In the genomic region with DNA sequence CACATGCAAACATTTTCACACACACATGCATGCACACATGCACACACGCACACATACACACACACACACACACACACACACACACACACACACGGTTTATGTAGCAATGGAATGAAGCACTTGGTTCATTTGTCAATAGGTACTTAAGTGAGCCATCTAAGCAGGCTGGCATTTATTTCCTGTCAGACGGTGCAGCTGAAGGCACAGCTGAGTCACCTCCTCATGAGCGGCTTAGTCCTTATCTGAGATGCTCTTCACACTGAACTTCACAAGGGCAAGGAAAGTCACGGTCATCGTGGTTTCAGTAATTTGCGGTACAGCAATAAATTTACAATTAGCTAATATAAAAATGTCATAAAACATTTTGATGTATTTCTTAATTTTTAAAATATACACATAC, we compare ENCODE assay signal across 27 mouse cellular contexts. TPM values are rescaled to one million over a fixed set of nuclear protein-coding genes. Genes with fewer than 3 reads are reported as not detected.
DNase-seq lines count a peak whose midpoint lies in the region; ATAC-seq and TF ChIP-seq lines count a peak whose summit lies in the region.
"Had no signal": no experiment of that assay in that cellular context is flagged by ENCODE, and none has a peak within 500 bp of the region (broad histone marks: within the 10 kb centered on the region; RNA-seq: fewer than 3 reads in every experiment).

No protein-coding gene starts in this region.

- no peak for DNase-seq in heart, postnatal 10 days
- DNase-seq in G1E (ENCODE audit: low spot score): no peak
- no peak for DNase-seq in adrenal gland, adult 18-20 months (ENCODE audit: low spot score in 2 of 2)
- no peak for DNase-seq in hindbrain, postnatal 0 days (ENCODE audit: low spot score)
- DNase-seq: adrenal gland, adult 2 months; cerebellum, adult 18-20 months; cerebellum, postnatal 25 days; embryo, embryonic 11 days; kidney, adult 18-20 months; kidney, postnatal 10 days; liver, embryonic 13.5 days; lung, adult 2 months; lung, postnatal 14 days; right cerebral cortex, postnatal 14 days had no signal

- ATAC-seq in heart, embryonic 13.5 days (ENCODE audit: extremely low read depth, insufficient number of reproducible peaks, low FRiP score, low TSS enrichment): peak; percentile 31; the same call in 1 of the 2 replicates
- peak; percentile 43; the same call in 1 of the 2 replicates for ATAC-seq in G1E (ENCODE audit: extremely low read depth, insufficient number of reproducible peaks, low FRiP score, poor library complexity, severe bottlenecking)
- peak; percentile 45; the same call in 1 of the 2 replicates for ATAC-seq in granulocyte monocyte progenitor cell, adult 5-6 weeks (replicated peaks; ENCODE audit: poor library complexity, severe bottlenecking)
- no peak for ATAC-seq in neural tube, embryonic 15.5 days (ENCODE audit: low FRiP score)
- ATAC-seq in hindbrain, postnatal 0 days: no peak
- ATAC-seq: forebrain, embryonic 13.5 days; inflammation-experienced regulatory T-cells, adult 6 months; midbrain, embryonic 16.5 days had no signal

- no peak overlapping the region for H3K9ac ChIP-seq in heart, embryonic 13.5 days
- H3K9ac ChIP-seq in neural tube, embryonic 15.5 days (replicated peaks): no peak overlapping the region
- no peak overlapping the region for H3K9ac ChIP-seq in hindbrain, postnatal 0 days (replicated peaks; ENCODE audit: low read length)
- H3K9ac ChIP-seq: embryonic facial prominence, embryonic 13.5 days; forebrain, embryonic 13.5 days; heart, embryonic 15.5 days; hindbrain, embryonic 13.5 days; liver, embryonic 13.5 days had no signal

- H3K36me3 ChIP-seq in heart, embryonic 13.5 days: peaks cover 25% of the 10 kb centered on the region
- no peaks in the 10 kb centered on the region for H3K36me3 ChIP-seq in G1E (replicated peaks)
- H3K36me3 ChIP-seq in neural tube, embryonic 15.5 days: peaks cover 6% of the 10 kb centered on the region
- peaks cover 15% of the 10 kb centered on the region; the same call in 1 of the 2 replicates for H3K36me3 ChIP-seq in hindbrain, postnatal 0 days (ENCODE audit: insufficient read depth, low read length)
- H3K36me3 ChIP-seq: heart, embryonic 15.5 days; liver, embryonic 13.5 days had no signal

- intact Hi-C loops in heart, postnatal 10 days (cut with DNase I): no loop called here

- TF ChIP-seq CTCF in G1E (IDR thresholded peaks at IDR 0.05; ENCODE audit: low read depth, low read length): no peak
- no peak for TF ChIP-seq CTCF in hindbrain, postnatal 0 days (IDR thresholded peaks at IDR 0.05; ENCODE audit: low read depth)

- no peak overlapping the region for H3K27ac ChIP-seq in heart, embryonic 13.5 days (replicated peaks)
- H3K27ac ChIP-seq in neural tube, embryonic 15.5 days (replicated peaks): no peak overlapping the region
- H3K27ac ChIP-seq in hindbrain, postnatal 0 days: no peak overlapping the region
- H3K27ac ChIP-seq: embryonic facial prominence, embryonic 13.5 days; forebrain, embryonic 13.5 days; heart, embryonic 15.5 days; hindbrain, embryonic 13.5 days; left cerebral cortex, adult 2 months; liver, embryonic 13.5 days; stomach, postnatal 0 days had no signal

- H3K9me3 ChIP-seq in heart, embryonic 13.5 days: no peaks in the 10 kb centered on the region
- no peaks in the 10 kb centered on the region for H3K9me3 ChIP-seq in G1E (replicated peaks)
- H3K9me3 ChIP-seq in neural tube, embryonic 15.5 days (replicated peaks): no peaks in the 10 kb centered on the region
- no peaks in the 10 kb centered on the region for H3K9me3 ChIP-seq in hindbrain, postnatal 0 days (ENCODE audit: low read length)
- H3K9me3 ChIP-seq: embryonic facial prominence, embryonic 13.5 days; forebrain, embryonic 13.5 days; heart, embryonic 15.5 days; hindbrain, embryonic 13.5 days; liver, embryonic 13.5 days had no signal

- WGBS in heart, embryonic 13.5 days: 29% methylated on average over 7 of the region's 7 CpGs
- 79% methylated on average over 7 of the region's 7 CpGs for WGBS in neural tube, embryonic 15.5 days
- 91% methylated on average over 7 of the region's 7 CpGs for WGBS in hindbrain, postnatal 0 days

- no peak overlapping the region for H3K4me2 ChIP-seq in heart, embryonic 13.5 days
- H3K4me2 ChIP-seq in neural tube, embryonic 15.5 days: no peak overlapping the region
- no peak overlapping the region for H3K4me2 ChIP-seq in hindbrain, postnatal 0 days (ENCODE audit: low read depth, low read length)
- H3K4me2 ChIP-seq: embryonic facial prominence, embryonic 13.5 days; forebrain, embryonic 13.5 days; heart, embryonic 15.5 days; hindbrain, embryonic 13.5 days; liver, embryonic 13.5 days had no signal

- no peak overlapping the region for H3K4me3 ChIP-seq in heart, embryonic 13.5 days
- no peak overlapping the region for H3K4me3 ChIP-seq in G1E (ENCODE audit: low read depth, low read length)
- H3K4me3 ChIP-seq in neural tube, embryonic 15.5 days (replicated peaks): no peak overlapping the region
- no peak overlapping the region for H3K4me3 ChIP-seq in hindbrain, postnatal 0 days (ENCODE audit: low read length)
- H3K4me3 ChIP-seq: embryonic facial prominence, embryonic 13.5 days; erythroblast, embryonic 14.5 days; forebrain, embryonic 13.5 days; heart, embryonic 15.5 days; hindbrain, embryonic 13.5 days; left cerebral cortex, adult 2 months; liver, embryonic 13.5 days; myocyte had no signal

- H3K4me1 ChIP-seq in heart, embryonic 13.5 days: 0 out of 2 replicates have a peak, but pooled peaks cover 3% of the 10 kb centered on the region
- no peaks in the 10 kb centered on the region for H3K4me1 ChIP-seq in G1E (ENCODE audit: insufficient read depth, low read depth, low read length)
- no peaks in the 10 kb centered on the region for H3K4me1 ChIP-seq in neural tube, embryonic 15.5 days
- no peaks in the 10 kb centered on the region for H3K4me1 ChIP-seq in hindbrain, postnatal 0 days (ENCODE audit: insufficient read depth, low read length)
- H3K4me1 ChIP-seq: embryonic facial prominence, embryonic 13.5 days; forebrain, embryonic 13.5 days; hindbrain, embryonic 13.5 days; liver, embryonic 13.5 days had no signal

- no peaks in the 10 kb centered on the region for H3K27me3 ChIP-seq in heart, embryonic 13.5 days (replicated peaks)
- peaks cover 2% of the 10 kb centered on the region; the same call in 1 of the 2 replicates for H3K27me3 ChIP-seq in G1E (ENCODE audit: insufficient read depth, low read length)
- no peaks in the 10 kb centered on the region for H3K27me3 ChIP-seq in neural tube, embryonic 15.5 days (replicated peaks)
- no peaks in the 10 kb centered on the region for H3K27me3 ChIP-seq in hindbrain, postnatal 0 days (ENCODE audit: insufficient read depth, low read length)
- H3K27me3 ChIP-seq: embryonic facial prominence, embryonic 13.5 days; forebrain, embryonic 13.5 days; heart, embryonic 15.5 days; hindbrain, embryonic 13.5 days; liver, embryonic 13.5 days had no signal

RNA-seq across cellular contexts. Expression of a gene that starts 55.5 kb away (rescaled TPM):
- 6.8 and 7.2 TPM in 2 replicates for polyA plus RNA-seq in heart, embryonic 13.5 days (2015; fragmentation: Nextera tagmentation; extraction: Ambion mirVana)
- 1 to 10 TPM; 6.5 to 7.5 TPM for total RNA-seq in heart, postnatal 10 days (2021)
- 3.1 and 7.7 TPM in 2 replicates for total RNA-seq in G1E (2014; fragmentation: Nextera tagmentation)
- 0.55 and 0.58 TPM in 2 replicates for total RNA-seq in G1E (2017)
- 0.07 TPM in 1 of 2 replicates, not detected in the other for polyA plus RNA-seq in G1E (2012)
- total RNA-seq in granulocyte monocyte progenitor cell, adult 5-6 weeks (2014; fragmentation: Nextera tagmentation): 0.92 and 8.4 TPM in 2 replicates
- total RNA-seq in granulocyte monocyte progenitor cell, adult 5-6 weeks (2017): 0.72 and 4.3 TPM in 2 replicates
- total RNA-seq in adrenal gland, adult 18-20 months (2021): 10 to 100 TPM; 10.6 to 12.3 TPM
- polyA plus RNA-seq in neural tube, embryonic 15.5 days (2015; fragmentation: Nextera tagmentation; extraction: Ambion mirVana): 15.1 and 19.8 TPM in 2 replicates
- 19.3 and 28.0 TPM in 2 replicates for total RNA-seq in hindbrain, postnatal 0 days (2014; rRNA removed)
- polyA plus RNA-seq in hindbrain, postnatal 0 days (2015; fragmentation: Nextera tagmentation; extraction: Ambion mirVana): 13.2 and 14.2 TPM in 2 replicates
- polyA plus RNA-seq: erythroblast, embryonic 14.5 days had no signal

Comparison
In these comparisons a context has a peak if more than half of its experiments do, and no peak if none do; other contexts are left out.
1. ATAC-seq: peak in heart, embryonic 13.5 days (single experiment), G1E (single experiment) and granulocyte monocyte progenitor cell, adult 5-6 weeks (single experiment); none in neural tube, embryonic 15.5 days (single experiment) and hindbrain, postnatal 0 days (single experiment).